Mouse (Mus musculus) cerebellum, adult 2 months (tissue): ENCODE measurements around the gene Muc13.

ENCODE experiments used
- CTCF ChIP-seq: fragments of 200-500 bp; IDR thresholded peaks from 2 replicates; pipeline ENCODE4 v1.5.1; 2011; ENCODE audit warnings: low read depth, mild to moderate bottlenecking, control low read depth, low read length, moderate library complexity, borderline replicate concordance; ENCODE audit not compliant: insufficient read depth
- POLR2A ChIP-seq: fragments of 200-500 bp; IDR thresholded peaks from 2 replicates; pipeline ENCODE4 v1.6.1; 2011; ENCODE audit warnings: low read length, control low read depth, borderline replicate concordance; ENCODE audit not compliant: insufficient read depth

DNA sequence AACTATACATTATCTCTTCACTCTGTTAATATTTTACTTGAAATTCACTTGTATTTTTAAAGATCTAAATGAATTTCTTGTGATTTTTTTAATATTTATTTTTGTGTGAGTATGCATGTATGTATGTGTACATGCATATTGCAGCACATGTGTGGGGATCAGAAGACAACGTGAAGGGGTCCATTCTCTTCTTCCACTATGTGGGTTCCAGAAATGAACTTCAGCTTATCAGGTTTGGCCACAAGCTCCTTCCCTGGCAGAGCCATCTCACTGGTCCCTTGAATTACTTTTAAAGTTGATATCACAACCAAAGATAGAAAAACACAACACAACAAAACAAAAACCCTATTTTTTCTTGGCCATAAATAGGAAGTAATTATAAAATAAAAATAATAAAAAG lies 9.3 kb upstream of the Muc13 start:
- TF ChIP-seq POLR2A, result no peak
- TF ChIP-seq CTCF, result no peak
